Mouse (Mus musculus) lung, adult 10 weeks (tissue): Measurements from ENCODE around the gene Zfp651. TPM values are rescaled to one million over a fixed set of nuclear protein-coding genes. Genes with fewer than 3 reads are reported as not detected.

Source experiments
- polyA plus RNA-seq: library from polyadenylated mRNA; stranded (reverse); fragments of 350-450 nt; fragmentation: Illumina TruSeq; extraction: RNeasy Lipid Tissue Mini Kit (QIAGEN cat#74804); gene quantifications from one replicate; pipeline ENCODE4 v1.2.3, GENCODE M21; 2014; ENCODE audit warnings: low read depth, low replicate concordance; ENCODE audit not compliant: insufficient read depth

Zfp651 gene
- polyA plus RNA-seq = 14.6 TPM

GRCm38 (mm10) chr9:121759091-121760081, at the start of gene Zfp651:
Zfp651 (plus strand) TSS chr9:121759330.

GRCm38 (mm10) chr9:121709898-121710583, 49.1 kb upstream of the Zfp651 start, which contains the start of gene Ss18l2:
Ss18l2 (plus strand) TSS chr9:121710329.

DNA sequence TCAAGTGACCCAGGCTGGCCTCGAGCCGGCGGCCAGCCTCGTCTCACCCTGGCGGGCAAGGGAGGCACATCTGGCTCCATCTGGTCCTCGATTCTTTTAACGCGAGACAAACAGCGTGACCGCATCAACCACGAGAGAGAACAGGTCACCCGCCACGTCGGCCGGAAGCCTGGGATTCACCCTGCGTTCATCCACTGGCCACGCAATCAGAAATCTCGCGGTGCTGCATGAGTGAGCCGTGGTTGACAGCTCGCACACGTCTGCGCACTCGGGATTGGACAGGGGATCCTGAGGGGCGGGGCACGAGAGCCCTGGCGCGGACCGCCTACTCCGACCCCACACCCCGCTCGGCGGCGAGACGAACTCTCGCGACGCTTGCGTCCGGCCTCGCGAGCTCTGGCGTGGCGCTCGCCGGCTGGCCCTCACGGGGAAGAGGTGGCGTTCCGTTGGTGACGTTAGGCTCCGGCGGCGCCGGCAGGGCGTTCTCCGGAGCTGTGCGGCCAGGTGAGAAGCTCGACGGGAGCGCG, 40.3 kb upstream of the Zfp651 start, which contains the start of gene Nktr:
TSS of gene Nktr (plus strand) at position 378 of the 527 bp plus-strand sequence.

GRCm38 (mm10) chr9:121777484-121778065, 18.4 kb downstream of the Zfp651 start, which contains the start of gene Klhl40:
Klhl40 (plus strand) TSS chr9:121777607.

DNA sequence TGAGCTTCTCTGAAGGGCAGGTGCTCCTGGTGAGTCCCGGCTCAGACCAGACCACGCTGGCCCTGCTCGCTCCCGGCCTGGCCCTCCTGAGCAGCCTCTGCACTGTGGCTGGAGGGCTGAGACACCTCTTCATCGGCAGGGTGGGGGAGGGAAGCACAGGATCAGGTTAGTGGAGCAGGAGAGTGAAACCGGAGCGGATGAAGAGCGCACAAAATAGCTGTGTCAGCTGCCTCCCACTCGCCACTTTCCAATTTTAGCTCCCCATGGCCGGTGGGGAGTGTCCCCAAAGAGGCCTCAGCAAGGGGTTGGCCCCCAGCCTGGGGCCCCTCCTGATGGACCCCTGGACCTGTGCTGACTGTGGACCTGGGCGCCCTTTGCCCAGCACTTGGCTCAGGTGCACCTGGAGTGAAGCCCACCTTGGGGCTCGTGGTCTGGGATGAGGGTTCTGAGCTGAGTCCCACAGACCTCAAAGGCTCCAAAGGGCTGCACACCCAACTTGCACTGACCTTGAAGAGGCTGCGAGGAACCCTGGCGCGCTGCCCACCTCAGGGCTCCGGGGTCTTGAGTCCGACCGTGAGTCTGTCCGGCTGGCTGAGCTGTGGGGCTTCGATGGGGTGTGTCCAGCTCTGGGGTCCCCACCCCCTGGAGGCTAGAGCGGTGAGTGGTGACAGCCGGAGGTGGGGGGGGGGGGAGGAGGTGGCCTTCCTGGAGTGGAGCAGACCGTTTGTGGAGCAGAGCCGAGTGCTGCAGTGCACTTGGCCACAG, 32.8 kb downstream of the Zfp651 start, which contains the start of gene Hhatl:
TSS of gene Hhatl (minus strand) at position 751 of the 765 bp plus-strand sequence.

Other genes starting within 250 kb of the Zfp651 start
- gene Lyzl4, start 117.2 kb upstream of the Zfp651 start, polyA plus RNA-seq = 0.93 TPM
- gene Vipr1, start 116.6 kb upstream of the Zfp651 start, polyA plus RNA-seq = 1.3 TPM
- gene Sec22c, start 53.8 kb upstream of the Zfp651 start, polyA plus RNA-seq = 3.3 TPM
- gene Ss18l2, start 49.0 kb upstream of the Zfp651 start, polyA plus RNA-seq = 55.8 TPM
- 14.5 TPM for gene Nktr, start 40.2 kb upstream of the Zfp651 start, polyA plus RNA-seq
- gene Klhl40, start 18.3 kb downstream of the Zfp651 start, polyA plus RNA-seq = 0.19 TPM
- gene Hhatl, start 33.2 kb downstream of the Zfp651 start, polyA plus RNA-seq = 2.0 TPM
- 2.1 TPM for gene Ccdc13, start 80.1 kb downstream of the Zfp651 start, polyA plus RNA-seq
- 78.8 TPM for gene Higd1a, start 99.0 kb downstream of the Zfp651 start, polyA plus RNA-seq
- 12.2 TPM for gene Ackr2, start 139.0 kb downstream of the Zfp651 start, polyA plus RNA-seq
- 0.27 TPM for gene Cyp8b1, start 157.0 kb downstream of the Zfp651 start, polyA plus RNA-seq
- 2.8 TPM for gene Fam198a, start 191.7 kb downstream of the Zfp651 start, polyA plus RNA-seq
- gene Pomgnt2, start 237.8 kb downstream of the Zfp651 start, polyA plus RNA-seq = 4.9 TPM